Mouse (Mus musculus): Measurements from ENCODE around the gene Vmn2r117.
"Not testable (repeated sequence)": the region's sequence is repeated elsewhere in the genome, so short reads cannot be mapped to it uniquely, and the experiment has no call there.

Gene Vmn2r117

GRCm38 (mm10) chr17:23479599-23479998, at the start of gene Vmn2r117:
Gene Vmn2r117 (minus strand): TSS chr17:23479699.
- not testable (repeated sequence) for DNase-seq

- not testable (repeated sequence) for DNase-seq
Measured at GRCm38 (mm10) chr17:23522941-23523732, 43.6 kb upstream of the Vmn2r117 start.

- no peak for DNase-seq
Measured at GRCm38 (mm10) chr17:23518701-23519423, 39.4 kb upstream of the Vmn2r117 start.

- DNase-seq: no peak
Measured at GRCm38 (mm10) chr17:23433150-23433679, 46.3 kb downstream of the Vmn2r117 start.
